Mouse (Mus musculus): ENCODE data around the gene Dclk1. TPM values are rescaled to one million over a fixed set of nuclear protein-coding genes. Genes with fewer than 3 reads are reported as not detected.

Gene Dclk1
- polyA plus RNA-seq, 1 experiment from 2014 or later = 56.1 TPM

DNA sequence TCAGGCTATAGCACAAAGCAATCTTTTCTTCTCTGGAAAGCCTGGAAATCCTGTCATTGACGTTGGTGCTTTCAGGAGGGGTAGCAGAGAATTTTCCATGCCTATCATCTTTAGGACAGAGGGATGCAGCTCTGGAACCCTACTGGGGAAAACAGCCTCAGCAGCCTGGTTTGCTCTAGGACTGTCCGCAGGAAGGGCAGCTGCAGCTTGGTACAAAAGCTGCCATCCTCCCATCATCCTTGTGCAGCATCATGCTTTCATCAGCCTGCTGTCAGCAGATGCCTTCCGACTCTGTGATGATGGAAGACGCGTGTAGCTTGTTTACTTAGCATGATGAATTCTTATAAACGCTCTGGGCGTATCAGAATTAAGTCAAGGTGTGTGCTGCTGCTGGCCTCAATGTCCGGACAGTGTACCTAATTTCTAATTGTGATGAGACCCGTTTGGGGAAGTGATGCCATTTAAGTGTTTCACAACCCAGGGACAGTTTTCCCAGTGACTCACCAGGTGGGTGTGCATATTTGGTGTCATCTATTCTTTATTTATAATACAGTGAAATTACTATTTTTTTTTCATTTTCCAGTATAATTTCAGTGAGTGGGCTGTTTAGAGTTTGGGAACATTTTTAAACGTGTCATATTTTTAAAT lies 50.7 kb downstream of the Dclk1 start:
- Histone ChIP-seq H3K9ac (no peak overlapping the region), H3K27me3 (no peaks in the 10 kb centered on the region), H3K36me3 (no peaks in the 10 kb centered on the region), H3K9me3 (no peaks in the 10 kb centered on the region), H3K4me3 (no peak overlapping the region), H3K27ac (no peak overlapping the region), H3K4me2 (no peak overlapping the region), H3K4me1 (no peaks in the 10 kb centered on the region)
- ATAC-seq (ENCODE audit: insufficient number of reproducible peaks, insufficient read depth, low FRiP score, low TSS enrichment, low read depth) = no peak
- WGBS = 70% methylated on average over 10 of the region's 10 CpGs

DNA sequence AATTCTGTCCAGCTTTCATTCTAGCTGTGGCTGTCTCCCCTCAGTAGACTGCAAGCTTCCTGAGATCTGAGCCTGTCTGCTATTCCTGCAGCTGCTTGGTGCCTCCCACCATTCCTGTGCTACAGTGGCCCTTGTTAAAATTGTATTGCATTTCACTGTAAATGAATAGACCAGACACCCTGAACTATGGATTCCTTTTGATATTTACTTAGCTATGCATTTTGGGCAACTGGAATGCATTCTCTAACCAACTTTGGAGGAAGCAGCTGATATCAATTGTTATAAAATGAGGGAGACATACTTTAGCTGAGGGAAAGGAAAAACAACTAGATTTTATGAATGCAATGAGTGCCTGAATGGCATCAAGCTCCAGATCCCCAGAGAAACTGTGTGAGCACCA lies 63.5 kb downstream of the Dclk1 start:
- no peaks in the 10 kb centered on the region for H3K36me3 ChIP-seq
- H3K4me3 ChIP-seq = no peak overlapping the region
- no peak overlapping the region for H3K9ac ChIP-seq
- H3K4me1 ChIP-seq = peaks cover 3% of the 10 kb centered on the region; the same call in 1 of the 2 replicates
- no peaks in the 10 kb centered on the region for H3K27me3 ChIP-seq
- 0 out of 2 replicates have a peak, but pooled peaks cover 3% of the 10 kb centered on the region for H3K9me3 ChIP-seq
- H3K27ac ChIP-seq = no peak overlapping the region
- ATAC-seq (ENCODE audit: insufficient number of reproducible peaks, insufficient read depth, low FRiP score, low TSS enrichment, low read depth) = no peak
- H3K4me2 ChIP-seq = no peak overlapping the region

DNA sequence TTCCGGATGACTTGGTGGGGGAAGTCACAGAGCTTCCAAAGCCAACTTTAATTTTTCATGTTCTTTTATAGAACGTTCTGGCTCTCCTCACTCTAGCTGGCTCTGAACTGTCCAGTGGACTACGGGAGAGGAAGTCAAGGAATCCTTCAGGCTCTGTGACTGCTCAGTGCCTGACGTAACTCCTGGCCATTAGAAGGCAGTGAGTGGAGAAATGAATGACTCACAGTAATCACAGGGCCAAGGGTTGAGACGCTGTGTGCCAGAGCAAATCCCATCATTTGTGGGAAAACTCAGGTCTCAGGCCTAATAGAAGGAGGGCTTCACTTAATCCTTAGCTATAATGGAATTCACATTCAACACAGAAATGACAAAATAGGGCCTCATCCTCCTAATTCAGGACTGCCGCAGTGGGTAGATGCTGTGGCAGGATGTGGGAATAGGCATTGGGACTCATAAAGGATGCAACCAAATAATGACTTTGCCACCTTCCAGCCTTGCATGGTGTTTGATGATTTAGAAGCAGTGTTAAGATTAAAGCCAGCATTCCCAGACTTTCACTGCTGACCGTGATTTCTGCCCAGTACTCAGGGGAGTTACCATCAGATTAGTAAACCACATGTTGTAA lies 65.5 kb downstream of the Dclk1 start:
- ATAC-seq (ENCODE audit: insufficient number of reproducible peaks, insufficient read depth, low FRiP score, low TSS enrichment, low read depth) = no peak
- H3K4me3 ChIP-seq = no peak overlapping the region
- WGBS = 72% methylated on average over 7 of the region's 7 CpGs
- H3K36me3 ChIP-seq = no peaks in the 10 kb centered on the region
- H3K9me3 ChIP-seq = no peaks in the 10 kb centered on the region
- H3K4me1 ChIP-seq = peaks cover 3% of the 10 kb centered on the region; the same call in 1 of the 2 replicates
- no peak overlapping the region for H3K27ac ChIP-seq
- no peak overlapping the region for H3K9ac ChIP-seq
- no peak overlapping the region for H3K4me2 ChIP-seq
- H3K27me3 ChIP-seq = no peaks in the 10 kb centered on the region

DNA sequence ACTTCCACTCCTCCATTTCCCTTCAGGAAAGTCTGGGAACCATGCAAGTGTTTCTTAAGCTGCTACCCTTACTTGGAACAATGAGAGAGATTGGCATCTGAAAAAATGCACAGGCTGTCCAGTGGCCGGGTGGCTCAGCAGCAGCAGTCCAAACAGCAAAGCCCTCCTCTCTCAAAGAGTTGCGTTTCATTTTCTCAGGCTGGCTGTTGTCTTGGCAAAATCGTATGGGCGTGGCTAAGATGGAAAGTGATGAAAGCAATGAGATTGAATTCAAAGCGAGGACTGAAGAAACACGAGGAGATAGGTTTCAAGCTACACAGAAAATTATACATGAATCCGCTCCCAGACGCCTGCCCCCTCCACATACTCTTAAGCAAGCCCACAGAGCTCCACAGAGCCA lies 67.8 kb downstream of the Dclk1 start:
- Histone ChIP-seq H3K27ac (no peak overlapping the region), H3K4me2 (no peak overlapping the region), H3K4me3 (no peak overlapping the region), H3K36me3 (no peaks in the 10 kb centered on the region), H3K27me3 (no peaks in the 10 kb centered on the region), H3K9me3 (no peaks in the 10 kb centered on the region), H3K9ac (no peak overlapping the region), H3K4me1 (peaks cover 3% of the 10 kb centered on the region; the same call in 1 of the 2 replicates)
- ATAC-seq (ENCODE audit: insufficient number of reproducible peaks, insufficient read depth, low FRiP score, low TSS enrichment, low read depth) = no peak
- 52% methylated on average over 8 of the region's 8 CpGs for WGBS

DNA sequence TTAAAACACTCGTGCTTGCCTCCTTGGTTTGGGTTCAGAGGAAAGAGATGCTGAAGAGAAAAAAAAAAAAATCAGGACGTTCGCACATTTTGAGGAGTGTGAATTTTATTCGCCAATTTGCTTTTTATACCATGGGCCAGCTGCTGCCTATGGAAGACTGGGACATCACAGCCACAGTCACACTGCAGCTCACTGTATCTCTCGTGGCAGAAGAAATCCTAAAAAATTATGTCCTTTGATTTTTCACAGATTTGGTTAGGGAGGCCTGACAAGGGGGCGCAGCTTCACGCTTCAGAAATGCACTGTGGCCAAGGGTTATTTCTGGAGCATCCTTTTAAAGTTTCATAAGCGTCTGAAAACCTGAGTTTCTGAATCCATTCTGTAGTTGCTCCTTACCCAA lies 73.7 kb downstream of the Dclk1 start:
- no peaks in the 10 kb centered on the region for H3K36me3 ChIP-seq
- H3K4me3 ChIP-seq = no peak overlapping the region
- no peak overlapping the region for H3K27ac ChIP-seq
- H3K9ac ChIP-seq = no peak overlapping the region
- ATAC-seq (ENCODE audit: insufficient number of reproducible peaks, insufficient read depth, low FRiP score, low TSS enrichment, low read depth) = no peak
- no peaks in the 10 kb centered on the region for H3K9me3 ChIP-seq
- no peaks in the 10 kb centered on the region for H3K4me1 ChIP-seq
- H3K27me3 ChIP-seq = no peaks in the 10 kb centered on the region
- H3K4me2 ChIP-seq = no peak overlapping the region
- WGBS = 83% methylated on average over 8 of the region's 8 CpGs

DNA sequence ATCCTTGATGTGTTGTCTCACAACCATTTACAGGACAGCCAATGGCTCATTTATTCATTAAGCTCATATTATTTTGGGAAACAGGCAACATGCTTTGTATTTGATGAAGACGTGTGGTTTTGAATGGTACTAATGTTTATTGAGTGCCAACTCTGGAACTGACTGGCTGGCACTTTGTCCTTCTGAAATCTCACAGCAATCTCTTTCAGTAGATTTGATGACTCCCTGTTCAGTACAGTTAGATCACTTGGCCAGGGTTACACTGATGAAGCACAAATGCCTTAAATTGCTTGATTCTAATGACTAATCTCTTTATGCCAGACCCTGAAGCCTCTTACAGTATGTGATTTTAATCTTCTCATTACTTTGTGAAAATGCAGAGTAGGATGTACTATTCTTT lies 75.9 kb downstream of the Dclk1 start:
- 81% methylated on average over 1 of the region's 1 CpGs for WGBS
- H3K4me3 ChIP-seq = no peak overlapping the region
- no peaks in the 10 kb centered on the region for H3K4me1 ChIP-seq

DNA sequence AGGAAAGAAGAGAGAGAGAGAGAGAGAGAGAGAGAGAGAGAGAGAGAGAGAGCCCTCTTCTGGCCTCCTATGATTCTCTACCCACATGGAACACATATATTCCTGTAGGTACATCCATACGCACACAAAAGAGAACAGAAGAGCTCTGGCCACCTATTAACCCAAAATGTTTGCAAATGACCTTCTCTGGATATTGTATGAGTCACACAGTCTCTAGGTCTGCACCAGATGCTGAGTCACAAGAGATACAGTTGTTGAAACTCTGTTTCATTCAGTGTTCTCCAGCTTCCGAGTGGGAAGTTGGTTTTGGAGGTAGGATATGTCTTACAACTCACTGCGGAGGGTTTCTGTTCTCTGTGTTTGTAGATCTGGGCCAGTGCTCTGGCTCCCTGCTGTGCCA lies 78.4 kb downstream of the Dclk1 start:
- no peaks in the 10 kb centered on the region for H3K4me1 ChIP-seq
- H3K27ac ChIP-seq = no peak overlapping the region
- no peaks in the 10 kb centered on the region for H3K9me3 ChIP-seq
- no peak overlapping the region for H3K9ac ChIP-seq
- no peak overlapping the region for H3K4me3 ChIP-seq
- 94% methylated on average over 3 of the region's 3 CpGs for whole genome bisulfite sequencing
- H3K27me3 ChIP-seq = no peaks in the 10 kb centered on the region
- no peaks in the 10 kb centered on the region for H3K36me3 ChIP-seq
- H3K4me2 ChIP-seq = no peak overlapping the region
- ATAC-seq (ENCODE audit: insufficient number of reproducible peaks, insufficient read depth, low FRiP score, low TSS enrichment, low read depth) = no peak

More for the DNA sequence above, 75.9 kb downstream of the Dclk1 start:
- no peak for ATAC-seq (ENCODE audit: insufficient number of reproducible peaks, insufficient read depth, low FRiP score, low TSS enrichment, low read depth)
- Histone ChIP-seq H3K9ac (no peak overlapping the region), H3K27me3 (no peaks in the 10 kb centered on the region), H3K36me3 (no peaks in the 10 kb centered on the region), H3K27ac (no peak overlapping the region), H3K9me3 (no peaks in the 10 kb centered on the region), H3K4me2 (no peak overlapping the region)

DNA sequence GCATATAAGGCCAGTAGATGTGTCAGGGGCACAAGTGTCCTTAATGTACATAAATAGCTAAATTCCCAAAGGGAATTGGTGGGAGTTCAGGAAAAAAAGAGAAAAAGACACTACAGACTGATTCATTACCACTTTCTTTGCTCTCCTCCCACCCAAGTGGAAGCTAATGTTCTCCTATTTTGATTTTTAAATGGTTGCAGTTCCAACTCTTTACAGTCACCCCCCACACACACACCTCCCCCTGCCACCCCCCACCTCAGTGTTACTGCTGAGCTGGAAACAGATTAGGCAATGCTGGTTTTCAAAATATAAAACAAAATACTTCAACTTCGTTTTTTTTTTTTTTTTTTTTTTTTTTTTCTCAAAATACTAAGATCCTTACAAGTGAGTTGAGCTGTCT lies 81.9 kb downstream of the Dclk1 start:
- Histone ChIP-seq H3K4me2 (no peak overlapping the region), H3K9ac (no peak overlapping the region), H3K27ac (no peak overlapping the region), H3K4me1 (no peaks in the 10 kb centered on the region), H3K27me3 (no peaks in the 10 kb centered on the region), H3K36me3 (no peaks in the 10 kb centered on the region), H3K4me3 (no peak overlapping the region), H3K9me3 (no peaks in the 10 kb centered on the region)
- ATAC-seq (ENCODE audit: insufficient number of reproducible peaks, insufficient read depth, low FRiP score, low TSS enrichment, low read depth) = no peak
- 55% methylated on average over 1 of the region's 1 CpGs for WGBS

DNA sequence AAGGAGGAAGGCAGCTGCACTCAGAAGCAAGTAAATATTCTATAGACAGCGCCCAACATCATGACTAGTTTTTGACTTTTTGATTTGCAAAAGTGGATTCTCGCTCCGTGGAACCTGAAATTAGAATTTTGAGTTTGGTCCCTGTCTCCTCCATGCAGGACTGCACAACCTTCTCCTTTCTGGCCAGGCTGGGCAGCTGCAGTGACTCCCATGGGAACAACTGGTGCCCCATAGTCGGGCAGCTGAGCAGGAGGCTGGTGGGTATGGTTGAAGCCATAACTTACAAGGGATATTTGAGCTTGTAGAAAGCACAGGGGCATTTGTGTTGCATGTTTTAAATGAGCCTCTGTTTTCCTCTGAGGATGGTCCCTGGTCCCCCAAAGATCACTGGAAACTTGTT lies 88.3 kb downstream of the Dclk1 start:
- H3K9ac ChIP-seq = no peak overlapping the region
- H3K4me3 ChIP-seq = no peak overlapping the region
- H3K27ac ChIP-seq = no peak overlapping the region
- H3K27me3 ChIP-seq = no peaks in the 10 kb centered on the region
- no peaks in the 10 kb centered on the region for H3K9me3 ChIP-seq
- WGBS = 89% methylated on average over 4 of the region's 4 CpGs
- no peak for ATAC-seq (ENCODE audit: insufficient number of reproducible peaks, insufficient read depth, low FRiP score, low TSS enrichment, low read depth)
- no peaks in the 10 kb centered on the region for H3K4me1 ChIP-seq
- peaks cover 5% of the 10 kb centered on the region; the same call in 1 of the 2 replicates for H3K36me3 ChIP-seq
- no peak overlapping the region for H3K4me2 ChIP-seq

DNA sequence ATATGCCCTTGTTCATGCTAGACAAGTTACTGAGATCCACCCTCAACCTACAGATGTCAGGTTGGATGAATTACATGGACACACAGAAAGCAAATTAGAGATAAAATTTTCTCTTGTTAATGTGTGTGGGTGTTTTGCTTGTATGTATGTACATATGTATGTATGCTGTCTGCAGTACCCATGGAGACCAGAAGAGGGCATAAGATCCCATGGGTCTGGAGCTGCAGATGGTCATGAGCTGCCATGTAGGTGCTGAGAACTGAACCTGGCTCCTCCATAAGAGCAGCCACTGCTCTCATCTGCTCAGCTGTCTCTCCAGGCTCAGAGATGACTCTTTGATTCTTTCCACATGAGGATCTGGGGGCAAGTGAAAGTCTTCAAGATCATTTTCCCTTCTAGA lies 89.5 kb downstream of the Dclk1 start:
- no peak overlapping the region for H3K27ac ChIP-seq
- no peak overlapping the region for H3K9ac ChIP-seq
- H3K9me3 ChIP-seq = no peaks in the 10 kb centered on the region
- no peaks in the 10 kb centered on the region for H3K4me1 ChIP-seq
- H3K4me3 ChIP-seq = no peak overlapping the region
- H3K27me3 ChIP-seq = no peaks in the 10 kb centered on the region
- no peak for ATAC-seq (ENCODE audit: insufficient number of reproducible peaks, insufficient read depth, low FRiP score, low TSS enrichment, low read depth)
- peaks cover 5% of the 10 kb centered on the region; the same call in 1 of the 2 replicates for H3K36me3 ChIP-seq
- no peak overlapping the region for H3K4me2 ChIP-seq

DNA sequence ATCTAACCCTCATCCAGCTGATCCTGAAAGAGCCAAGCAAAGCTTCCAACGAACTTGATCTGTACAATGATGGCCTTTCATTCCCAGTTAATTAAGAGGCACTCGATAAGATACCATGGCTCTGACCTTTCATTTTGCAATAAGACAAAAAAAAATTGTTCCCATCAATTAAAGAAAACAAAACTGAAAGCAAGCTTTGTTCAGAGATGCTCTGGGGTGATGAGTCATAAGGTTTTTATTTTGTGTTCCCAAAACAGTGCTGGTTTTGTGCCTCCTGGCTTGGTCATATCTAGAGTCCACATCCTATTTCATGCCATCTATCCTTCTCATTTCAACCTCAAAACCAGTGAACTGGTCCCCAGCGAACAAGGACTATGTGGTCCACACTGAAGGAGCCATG lies 91.3 kb downstream of the Dclk1 start:
- H3K27ac ChIP-seq = no peak overlapping the region
- H3K4me3 ChIP-seq = no peak overlapping the region
- no peaks in the 10 kb centered on the region for H3K9me3 ChIP-seq
- H3K27me3 ChIP-seq = no peaks in the 10 kb centered on the region
- no peaks in the 10 kb centered on the region for H3K4me1 ChIP-seq
- ATAC-seq (ENCODE audit: insufficient number of reproducible peaks, insufficient read depth, low FRiP score, low TSS enrichment, low read depth) = no peak
- 61% methylated on average over 3 of the region's 3 CpGs for WGBS
- H3K36me3 ChIP-seq = peaks cover 5% of the 10 kb centered on the region; the same call in 1 of the 2 replicates
- no peak overlapping the region for H3K9ac ChIP-seq
- H3K4me2 ChIP-seq = no peak overlapping the region

DNA sequence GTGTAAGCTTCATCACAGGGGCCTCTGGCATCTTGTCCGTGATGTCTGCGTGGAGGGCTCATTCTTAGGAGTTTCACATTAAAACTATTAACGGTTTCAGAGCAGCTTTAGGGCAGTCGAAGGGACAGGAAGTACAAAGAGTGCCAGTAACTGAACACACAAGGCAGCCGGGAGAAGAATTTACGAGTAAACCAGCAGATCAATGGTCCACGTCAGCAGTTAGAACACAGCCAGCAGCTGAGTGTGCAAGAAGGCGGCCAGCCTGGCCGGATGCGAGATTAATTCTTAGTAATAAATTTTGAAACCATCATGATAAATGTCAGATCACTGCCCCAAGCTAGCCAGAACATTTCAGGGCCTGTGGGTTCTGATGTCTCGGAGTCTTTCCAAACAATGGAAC lies 94.7 kb downstream of the Dclk1 start:
- H3K4me2 ChIP-seq = no peak overlapping the region
- WGBS = 83% methylated on average over 11 of the region's 11 CpGs
- no peaks in the 10 kb centered on the region for H3K4me1 ChIP-seq
- no peak overlapping the region for H3K9ac ChIP-seq
- no peak for ATAC-seq (ENCODE audit: insufficient number of reproducible peaks, insufficient read depth, low FRiP score, low TSS enrichment, low read depth)
- H3K27ac ChIP-seq = no peak overlapping the region
- peaks cover 3% of the 10 kb centered on the region; the same call in 1 of the 2 replicates for H3K36me3 ChIP-seq
- no peak overlapping the region for H3K4me3 ChIP-seq
- no peaks in the 10 kb centered on the region for H3K9me3 ChIP-seq
- no peaks in the 10 kb centered on the region for H3K27me3 ChIP-seq

Measured in embryonic facial prominence, embryonic 13.5 days (tissue).